Mouse (Mus musculus): Measurements from ENCODE around the gene Tspan17. TPM values are rescaled to one million over a fixed set of nuclear protein-coding genes. Genes with fewer than 3 reads are reported as not detected.

Gene Tspan17
- polyA plus RNA-seq, 1 experiment, result 89.8 TPM

DNA sequence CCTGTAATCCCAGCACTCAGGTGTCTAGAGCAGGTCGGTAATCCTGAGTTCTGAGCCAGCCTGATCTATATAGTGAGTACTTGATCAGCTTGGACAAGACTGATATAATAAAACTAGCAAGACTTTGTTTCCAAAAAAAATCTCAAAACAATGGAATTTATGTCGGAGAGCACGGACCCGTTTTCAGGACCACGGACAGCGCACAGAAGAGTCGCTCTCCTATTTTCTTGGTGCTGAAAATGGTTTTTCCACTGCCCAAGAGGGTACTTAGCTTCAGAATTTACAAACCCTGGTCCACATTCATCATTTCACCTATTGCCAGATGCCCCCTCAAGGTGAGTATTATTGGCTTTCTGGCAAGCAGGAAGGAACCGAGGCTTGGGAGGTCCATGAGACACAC is 38.5 kb upstream of the Tspan17 start:
- DNase-seq, result no peak
- H3K4me3 ChIP-seq (replicated peaks; ENCODE audit: insufficient read depth, low read depth, low read length), result no peak overlapping the region
- H3K4me1 ChIP-seq (ENCODE audit: control insufficient read depth, insufficient read depth, low read length), result peaks cover 57% of the 10 kb centered on the region
- TF ChIP-seq CTCF (IDR thresholded peaks at IDR 0.05; ENCODE audit: borderline replicate concordance, insufficient read depth, low read depth, low read length), result no peak
- TF ChIP-seq POLR2A (IDR thresholded peaks at IDR 0.05; ENCODE audit: borderline replicate concordance, insufficient read depth, low read length), result no peak
- H3K27me3 ChIP-seq (ENCODE audit: control insufficient read depth, insufficient read depth, low read length), result no peaks in the 10 kb centered on the region
- WGBS, result 64% methylated on average over 8 of the region's 8 CpGs
- no peak overlapping the region for H3K27ac ChIP-seq (ENCODE audit: insufficient read depth, low read length)

DNA sequence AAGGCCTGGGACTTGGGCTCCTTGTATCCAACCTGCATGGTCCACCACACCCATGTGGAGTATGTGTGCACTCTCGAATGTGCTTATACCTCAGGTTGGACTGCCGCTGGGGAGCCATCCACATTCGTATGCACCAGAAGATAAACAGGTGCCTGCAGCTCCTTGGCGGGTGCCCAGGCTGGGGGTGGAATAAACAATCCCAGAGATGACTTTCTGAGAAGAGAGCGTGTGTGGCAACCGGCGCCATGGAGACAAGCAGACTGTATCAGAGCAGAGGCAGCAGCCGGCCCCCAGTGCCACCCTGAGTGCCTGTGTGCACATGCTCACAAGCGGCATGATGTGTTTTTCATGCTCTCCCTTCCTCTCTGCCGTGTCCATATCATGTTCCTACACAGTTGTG is 36.5 kb upstream of the Tspan17 start:
- 14% methylated on average over 10 of the region's 10 CpGs for WGBS
- H3K4me3 ChIP-seq (replicated peaks; ENCODE audit: insufficient read depth, low read depth, low read length), result no peak overlapping the region

GRCm38 (mm10) chr13:54753733-54754132 is 35.4 kb upstream of the Tspan17 start:
- Histone ChIP-seq H3K4me1 (ENCODE audit: control insufficient read depth, insufficient read depth, low read length) (peaks cover 48% of the 10 kb centered on the region), H3K4me3 (replicated peaks; ENCODE audit: insufficient read depth, low read depth, low read length) (no peak overlapping the region), H3K27me3 (ENCODE audit: control insufficient read depth, insufficient read depth, low read length) (no peaks in the 10 kb centered on the region), H3K27ac (ENCODE audit: insufficient read depth, low read length) (no peak overlapping the region)
- no peak for DNase-seq
- 65% methylated on average over 6 of the region's 6 CpGs for WGBS
- TF ChIP-seq POLR2A (IDR thresholded peaks at IDR 0.05; ENCODE audit: borderline replicate concordance, insufficient read depth, low read length) (no peak), CTCF (IDR thresholded peaks at IDR 0.05; ENCODE audit: borderline replicate concordance, insufficient read depth, low read depth, low read length) (no peak)

More for the DNA sequence above, 36.5 kb upstream of the Tspan17 start:
- H3K27ac ChIP-seq (ENCODE audit: insufficient read depth, low read length), result peak overlapping the region; percentile 60
- TF ChIP-seq POLR2A (IDR thresholded peaks at IDR 0.05; ENCODE audit: borderline replicate concordance, insufficient read depth, low read length), result no peak
- no peak for TF ChIP-seq CTCF (IDR thresholded peaks at IDR 0.05; ENCODE audit: borderline replicate concordance, insufficient read depth, low read depth, low read length)
- peaks cover 55% of the 10 kb centered on the region for H3K4me1 ChIP-seq (ENCODE audit: control insufficient read depth, insufficient read depth, low read length)
- DNase-seq, result peak; percentile 69 to 77
- no peaks in the 10 kb centered on the region for H3K27me3 ChIP-seq (ENCODE audit: control insufficient read depth, insufficient read depth, low read length)

GRCm38 (mm10) chr13:54754169-54755080 is 34.8 kb upstream of the Tspan17 start:
- Histone ChIP-seq H3K27ac (ENCODE audit: insufficient read depth, low read length) (no peak overlapping the region; the same call in 1 of the 2 replicates), H3K4me1 (ENCODE audit: control insufficient read depth, insufficient read depth, low read length) (peaks cover 53% of the 10 kb centered on the region), H3K27me3 (ENCODE audit: control insufficient read depth, insufficient read depth, low read length) (no peaks in the 10 kb centered on the region), H3K4me3 (replicated peaks; ENCODE audit: insufficient read depth, low read depth, low read length) (no peak overlapping the region)
- 16% methylated on average over 12 of the region's 12 CpGs for WGBS
- TF ChIP-seq POLR2A (IDR thresholded peaks at IDR 0.05; ENCODE audit: borderline replicate concordance, insufficient read depth, low read length), result no peak
- TF ChIP-seq CTCF (IDR thresholded peaks at IDR 0.05; ENCODE audit: borderline replicate concordance, insufficient read depth, low read depth, low read length), result no peak
- DNase-seq, result peak; percentile 47 to 65

GRCm38 (mm10) chr13:54755201-54755830 is 33.9 kb upstream of the Tspan17 start:
- H3K4me1 ChIP-seq (ENCODE audit: control insufficient read depth, insufficient read depth, low read length), result peaks cover 62% of the 10 kb centered on the region
- WGBS, result 11% methylated on average over 9 of the region's 9 CpGs

DNA sequence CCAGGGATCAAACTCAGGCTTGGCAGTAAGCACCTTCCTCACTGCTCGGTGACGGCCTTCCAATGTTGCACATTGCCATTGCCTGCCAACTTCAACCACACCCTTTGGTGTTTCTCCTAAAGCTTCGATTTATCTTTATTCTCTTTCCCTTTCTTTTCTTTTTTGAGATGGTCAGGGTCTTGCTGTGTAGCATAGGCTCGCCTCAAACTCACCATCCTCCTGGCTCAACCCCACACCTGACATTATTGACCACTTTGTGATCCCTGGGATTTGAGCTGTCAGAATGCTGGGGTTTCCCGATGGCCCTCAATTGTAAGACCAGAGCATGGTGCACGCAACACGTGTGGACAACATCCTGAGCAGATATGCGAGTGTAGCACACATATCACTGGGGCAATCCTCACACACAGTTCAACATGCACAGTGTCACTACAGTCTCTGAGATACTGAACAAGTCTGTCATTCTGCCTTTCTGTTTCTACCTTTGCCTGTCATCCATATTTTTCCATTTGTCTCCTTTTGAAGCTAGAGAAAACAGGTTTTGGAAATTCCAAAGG is 32.9 kb upstream of the Tspan17 start:
- H3K4me3 ChIP-seq (replicated peaks; ENCODE audit: insufficient read depth, low read depth, low read length), result no peak overlapping the region
- WGBS, result 74% methylated on average over 8 of the region's 8 CpGs
- DNase-seq, result peak in 1 of 2 experiments; percentile 31
- TF ChIP-seq POLR2A (IDR thresholded peaks at IDR 0.05; ENCODE audit: borderline replicate concordance, insufficient read depth, low read length) (no peak), CTCF (IDR thresholded peaks at IDR 0.05; ENCODE audit: borderline replicate concordance, insufficient read depth, low read depth, low read length) (no peak)
- peak overlapping the region; percentile 25; the same call in 1 of the 2 replicates for H3K27ac ChIP-seq (ENCODE audit: insufficient read depth, low read length)
- H3K4me1 ChIP-seq (ENCODE audit: control insufficient read depth, insufficient read depth, low read length), result peaks cover 69% of the 10 kb centered on the region
- H3K27me3 ChIP-seq (ENCODE audit: control insufficient read depth, insufficient read depth, low read length), result no peaks in the 10 kb centered on the region

More at GRCm38 (mm10) chr13:54755201-54755830, 33.9 kb upstream of the Tspan17 start:
- H3K27me3 ChIP-seq (ENCODE audit: control insufficient read depth, insufficient read depth, low read length), result no peaks in the 10 kb centered on the region
- DNase-seq, result peak in 1 of 2 experiments; percentile 58
- H3K4me3 ChIP-seq (replicated peaks; ENCODE audit: insufficient read depth, low read depth, low read length), result no peak overlapping the region
- no peak for TF ChIP-seq POLR2A (IDR thresholded peaks at IDR 0.05; ENCODE audit: borderline replicate concordance, insufficient read depth, low read length)
- TF ChIP-seq CTCF (IDR thresholded peaks at IDR 0.05; ENCODE audit: borderline replicate concordance, insufficient read depth, low read depth, low read length), result no peak
- H3K27ac ChIP-seq (ENCODE audit: insufficient read depth, low read length), result peak overlapping the region; percentile 67

- WGBS, result 3% methylated on average over 10 of the region's 10 CpGs
- TF ChIP-seq CTCF (IDR thresholded peaks at IDR 0.05; ENCODE audit: borderline replicate concordance, insufficient read depth, low read depth, low read length), result no peak
- no peak for TF ChIP-seq POLR2A (IDR thresholded peaks at IDR 0.05; ENCODE audit: borderline replicate concordance, insufficient read depth, low read length)
- H3K27ac ChIP-seq (ENCODE audit: insufficient read depth, low read length), result peak overlapping the region; percentile 87
- peak overlapping the region; percentile 56 for H3K4me3 ChIP-seq (replicated peaks; ENCODE audit: insufficient read depth, low read depth, low read length)
- peaks cover 59% of the 10 kb centered on the region for H3K4me1 ChIP-seq (ENCODE audit: control insufficient read depth, insufficient read depth, low read length)
- H3K27me3 ChIP-seq (ENCODE audit: control insufficient read depth, insufficient read depth, low read length), result no peaks in the 10 kb centered on the region
- peak; percentile 80 to 91 for DNase-seq
Measured at GRCm38 (mm10) chr13:54757093-54757830, 31.9 kb upstream of the Tspan17 start.

Data from cerebellum, adult 2 months (tissue).